Mouse (Mus musculus) embryonic facial prominence, embryonic 15.5 days (tissue): ENCODE results near the gene Smlr1. TPM values are rescaled to one million over a fixed set of nuclear protein-coding genes. Genes with fewer than 3 reads are reported as not detected.

Source experiments
- ATAC-seq: fragments of 200-750 bp; cut with Nextera tagmentation; 2 replicates; pipeline ENCODE4 v1.8.0; 2017; ENCODE audit warnings: low read depth, moderate TSS enrichment; ENCODE audit not compliant: insufficient number of reproducible peaks, low FRiP score, low TSS enrichment
- H3K27ac ChIP-seq: fragments of 300-500 bp; sonication (generic); replicated peaks from 2 replicates; pipeline ENCODE4 v1.5.1; 2015; ENCODE audit warnings: mild to moderate bottlenecking, inconsistent platforms
- H3K27me3 ChIP-seq: fragments of 300-500 bp; sonication (generic); 2 replicates; pipeline ENCODE4 v1.6.1; 2015; ENCODE audit warnings: inconsistent platforms
- H3K36me3 ChIP-seq: fragments of 300-500 bp; sonication (generic); 2 replicates; pipeline ENCODE4 v1.6.1; 2015; ENCODE audit warnings: mild to moderate bottlenecking, inconsistent platforms
- H3K4me1 ChIP-seq: fragments of 300-500 bp; sonication (generic); 2 replicates; pipeline ENCODE4 v1.6.1; 2015; ENCODE audit warnings: inconsistent platforms
- H3K4me2 ChIP-seq: fragments of 300-500 bp; sonication (generic); replicated peaks from 2 replicates; pipeline ENCODE4 v1.6.1; 2015; ENCODE audit warnings: mild to moderate bottlenecking, inconsistent platforms
- H3K4me3 ChIP-seq: fragments of 300-500 bp; sonication (generic); replicated peaks from 2 replicates; pipeline ENCODE4 v1.5.1; 2015; ENCODE audit warnings: mild to moderate bottlenecking, inconsistent platforms
- H3K9ac ChIP-seq: fragments of 300-500 bp; sonication (generic); 2 replicates; pipeline ENCODE4 v1.6.1; 2015; ENCODE audit warnings: inconsistent platforms
- H3K9me3 ChIP-seq: fragments of 300-500 bp; sonication (generic); replicated peaks from 2 replicates; pipeline ENCODE4 v1.6.1; 2016; ENCODE audit warnings: inconsistent platforms
- WGBS: fragments of 180-500 bp; shearing (Covaris S2); methylation state at CpG from one replicate; pipeline ENCODE4 v1.1.7; 2015; 5-methylcytosine and 5-hydroxymethylcytosine counted together
- polyA plus RNA-seq: library from polyadenylated mRNA; unstranded; fragments of >200 nt; fragmentation: Nextera tagmentation; extraction: Ambion mirVana; gene quantifications from 2 replicates; pipeline ENCODE4 v1.2.1, GENCODE M21; 2015

Gene Smlr1
- polyA plus RNA-seq, 1 experiment from 2014 or later: not detected

- no peak overlapping the region for H3K9ac ChIP-seq
- peaks cover 22% of the 10 kb centered on the region for H3K36me3 ChIP-seq
- no peak overlapping the region for H3K4me2 ChIP-seq
- no peak overlapping the region for H3K4me3 ChIP-seq
- no peaks in the 10 kb centered on the region for H3K27me3 ChIP-seq
- WGBS: 67% methylated on average over 10 of the region's 10 CpGs
- no peaks in the 10 kb centered on the region for H3K4me1 ChIP-seq
- no peak for ATAC-seq
- no peak overlapping the region for H3K27ac ChIP-seq
- no peaks in the 10 kb centered on the region for H3K9me3 ChIP-seq
These were observed 36.6 kb downstream of the Smlr1 start for GRCm38 (mm10) chr10:25499323-25500071.

- Histone ChIP-seq H3K4me3 (no peak overlapping the region), H3K36me3 (peaks cover 8% of the 10 kb centered on the region; the same call in 1 of the 2 replicates), H3K9me3 (no peaks in the 10 kb centered on the region), H3K27ac (no peak overlapping the region), H3K27me3 (no peaks in the 10 kb centered on the region), H3K4me2 (no peak overlapping the region), H3K9ac (no peak overlapping the region), H3K4me1 (no peaks in the 10 kb centered on the region)
- 16% methylated on average over 1 of the region's 1 CpGs for WGBS
- no peak for ATAC-seq
These were observed 47.6 kb downstream of the Smlr1 start for GRCm38 (mm10) chr10:25488456-25488855.

GRCm38 (mm10) chr10:25482791-25483190, 53.3 kb downstream of the Smlr1 start:
- H3K27me3 ChIP-seq: no peaks in the 10 kb centered on the region
- H3K4me3 ChIP-seq: no peak overlapping the region
- H3K4me1 ChIP-seq: no peaks in the 10 kb centered on the region
- WGBS: 75% methylated on average over 5 of the region's 5 CpGs
- H3K9ac ChIP-seq: no peak overlapping the region
- 0 out of 2 replicates have a peak, but pooled peaks cover 12% of the 10 kb centered on the region for H3K36me3 ChIP-seq
- ATAC-seq: no peak
- no peak overlapping the region for H3K4me2 ChIP-seq
- no peak overlapping the region for H3K27ac ChIP-seq
- no peaks in the 10 kb centered on the region for H3K9me3 ChIP-seq

GRCm38 (mm10) chr10:25479716-25480115, 56.4 kb downstream of the Smlr1 start:
- no peak overlapping the region for H3K27ac ChIP-seq
- no peak overlapping the region for H3K4me3 ChIP-seq
- no peak for ATAC-seq
- H3K36me3 ChIP-seq: 0 out of 2 replicates have a peak, but pooled peaks cover 12% of the 10 kb centered on the region
- no peaks in the 10 kb centered on the region for H3K4me1 ChIP-seq
- no peak overlapping the region for H3K4me2 ChIP-seq
- no peaks in the 10 kb centered on the region for H3K27me3 ChIP-seq
- H3K9me3 ChIP-seq: no peaks in the 10 kb centered on the region
- 84% methylated on average over 3 of the region's 3 CpGs for WGBS
- H3K9ac ChIP-seq: no peak overlapping the region

Other genes starting within 250 kb of the Smlr1 start
- gene Akap7, start 228.4 kb downstream of the Smlr1 start, polyA plus RNA-seq: 18.8 and 22.3 TPM in 2 replicates
- 78.9 and 79.8 TPM in 2 replicates for gene Epb41l2, start 176.5 kb downstream of the Smlr1 start, polyA plus RNA-seq